Mouse (Mus musculus) heart, adult 2 months (tissue): ENCODE measurements at regions not wholly inside any gene's neighbourhood (a gene's known extent, or its start where the extent isn't known, plus 50 kb on each side); places are given as distances from the start of the nearest gene placed in this dataset.

Source experiments
- CTCF ChIP-seq: fragments of 200-600 bp; IDR thresholded peaks from 2 replicates; pipeline ENCODE4 v1.8.1; 2022; ENCODE audit warnings: antibody characterized with exemption, mild to moderate bottlenecking, moderate library complexity
- EP300 ChIP-seq: fragments of 200-500 bp; IDR thresholded peaks from 2 replicates; pipeline ENCODE4 v1.6.1; 2011; ENCODE audit warnings: low read depth, low read length, control low read depth; ENCODE audit not compliant: insufficient read depth
- POLR2A ChIP-seq: fragments of 200-500 bp; IDR thresholded peaks from 2 replicates; pipeline ENCODE4 v1.6.1; 2011; ENCODE audit warnings: mild to moderate bottlenecking, low read depth, low read length, control low read depth; ENCODE audit not compliant: insufficient read depth

- TF ChIP-seq CTCF (no peak), POLR2A (no peak), EP300 (no peak)
These were observed 62.3 kb upstream of the Mast4 start for GRCm38 (mm10) chr13:103396526-103397020.
